Mouse (Mus musculus) thymus, adult 2 months (tissue): Measurements from ENCODE around the gene Ccl17.

Experiments used
- CTCF ChIP-seq: fragments of 200-500 bp; IDR thresholded peaks from 2 replicates; pipeline ENCODE4 v1.5.1; 2012; ENCODE audit warnings: mild to moderate bottlenecking, control low read depth, low read length, moderate library complexity, borderline replicate concordance; ENCODE audit not compliant: control insufficient read depth, poor library complexity, insufficient read depth; ENCODE audit errors: extremely low read depth
- POLR2A ChIP-seq: fragments of 200-500 bp; IDR thresholded peaks from 2 replicates; pipeline ENCODE4 v1.6.1; 2012; ENCODE audit warnings: mild to moderate bottlenecking, low read length, control low read depth, moderate library complexity; ENCODE audit not compliant: control insufficient read depth, poor library complexity, insufficient read depth; ENCODE audit errors: extremely low read depth

GRCm38 (mm10) chr8:94838600-94838999 lies 28.3 kb downstream of the Ccl17 start:
- TF ChIP-seq CTCF (no peak), POLR2A (no peak)
